Mouse (Mus musculus): ENCODE data around the gene Gm14418. TPM values are rescaled to one million over a fixed set of nuclear protein-coding genes. Genes with fewer than 3 reads are reported as not detected.
"Not testable (repeated sequence)": the region's sequence is repeated elsewhere in the genome, so short reads cannot be mapped to it uniquely, and the experiment has no call there.

Gene Gm14418
- not detected in 2 replicates for polyA plus RNA-seq (2012; ENCODE audit: insufficient read depth, low replicate concordance)

- peak within 1 kb of the TSS; percentile 83 for H3K4me3 ChIP-seq (replicated peaks)
- not testable (repeated sequence) for H3K36me3 ChIP-seq (replicated peaks; ENCODE audit: low read length); H3K4me1 ChIP-seq; H3K9me3 ChIP-seq; H3K27me3 ChIP-seq (replicated peaks)
These were observed at the start of gene Gm14418 for GRCm38 (mm10) chr2:177398096-177398495. Gene Gm14418, minus strand, starts transcription at chr2:177398320.

Other genes starting within 250 kb of the Gm14418 start
- 7.5 TPM in 1 of 2 replicates, not detected in the other for gene Gm14410, start 191.9 kb downstream of the Gm14418 start, polyA plus RNA-seq (2012; ENCODE audit: insufficient read depth, low replicate concordance)
- gene Gm14409, start 131.3 kb downstream of the Gm14418 start, polyA plus RNA-seq (2012; ENCODE audit: insufficient read depth, low replicate concordance): not detected in 2 replicates
- gene Gm14412, start 74.0 kb downstream of the Gm14418 start, polyA plus RNA-seq (2012; ENCODE audit: insufficient read depth, low replicate concordance): not detected in 2 replicates
- gene Zfp970, start 66.4 kb upstream of the Gm14418 start, polyA plus RNA-seq (2012; ENCODE audit: insufficient read depth, low replicate concordance): 0.48 TPM in 1 of 2 replicates, not detected in the other
- not detected in 2 replicates for gene Gm14403, start 99.9 kb upstream of the Gm14418 start, polyA plus RNA-seq (2012; ENCODE audit: insufficient read depth, low replicate concordance)
- gene Gm14406, start 179.9 kb upstream of the Gm14418 start, polyA plus RNA-seq (2012; ENCODE audit: insufficient read depth, low replicate concordance): not detected in 2 replicates

Measured in megakaryocyte, embryonic 14.5 days (primary cell).